Mouse (Mus musculus): ENCODE results near the gene Gpr26. TPM values are rescaled to one million over a fixed set of nuclear protein-coding genes. Genes with fewer than 3 reads are reported as not detected.

Gpr26 gene
- polyA plus RNA-seq, 1 experiment, result not detected

DNA sequence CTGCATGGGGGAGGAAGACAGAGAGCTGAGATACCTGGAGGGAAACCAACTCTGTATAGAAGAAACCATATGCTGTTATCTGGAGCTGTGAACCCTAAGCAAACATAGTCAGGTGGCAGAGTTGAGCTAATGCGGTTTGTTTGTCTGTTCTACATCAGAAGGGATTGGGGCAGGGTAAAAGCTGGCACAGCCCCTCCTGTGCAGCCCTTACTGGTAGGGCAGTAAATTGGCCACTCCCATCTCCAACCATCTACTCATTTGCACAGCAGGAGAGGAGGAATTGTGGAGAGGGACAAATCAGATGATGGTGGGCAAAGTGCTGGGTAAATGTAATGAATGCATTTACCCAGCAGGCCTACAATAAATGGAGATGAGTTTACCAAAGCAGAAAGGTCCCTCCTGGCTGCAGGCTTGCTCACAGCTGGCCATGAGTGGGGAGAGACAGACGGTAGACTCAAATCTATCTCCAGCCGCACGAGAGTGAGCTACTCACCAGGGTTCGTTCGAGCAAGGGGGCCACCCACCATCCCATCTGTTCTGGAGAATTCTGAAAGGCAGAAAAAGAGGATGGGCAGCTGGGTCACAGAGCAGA, 65.8 kb downstream of the Gpr26 start:
- Histone ChIP-seq H3K36me3 (ENCODE audit: control insufficient read depth, insufficient read depth) (no peaks in the 10 kb centered on the region), H3K79me2 (ENCODE audit: control insufficient read depth, insufficient read depth) (no peaks in the 10 kb centered on the region), H3K27me3 (ENCODE audit: control insufficient read depth, insufficient read depth, insufficient read length) (no peaks in the 10 kb centered on the region), H3K79me3 (ENCODE audit: low read depth) (no peaks in the 10 kb centered on the region), H3ac (ENCODE audit: control insufficient read depth, insufficient read length, low read depth) (no peak overlapping the region), H3K4me3 (ENCODE audit: insufficient read depth, poor library complexity, severe bottlenecking) (no peak overlapping the region)
- TF ChIP-seq USF1 (IDR thresholded peaks at IDR 0.05; ENCODE audit: low read depth), result no peak
- TF ChIP-seq CTCF (IDR thresholded peaks at IDR 0.05; ENCODE audit: control insufficient read depth, insufficient read depth, insufficient read length), result no peak
- no peak for TF ChIP-seq FOSL1 (IDR thresholded peaks at IDR 0.05; ENCODE audit: insufficient read depth, low read length, poor library complexity, severe bottlenecking)
- no peak for TF ChIP-seq MYOG (IDR thresholded peaks at IDR 0.05; ENCODE audit: control insufficient read depth, extremely low read depth, insufficient read length)
- no peak for TF ChIP-seq MYOD1 (IDR thresholded peaks at IDR 0.05; ENCODE audit: control insufficient read depth, insufficient read length, low read depth)
- TF ChIP-seq MAX (IDR thresholded peaks at IDR 0.05), result no peak
- no peak for TF ChIP-seq CEBPB (IDR thresholded peaks at IDR 0.05; ENCODE audit: low read depth)

Other genes with a start within 250 kb of the Gpr26 start
- gene Cpxm2, start 188.3 kb downstream of the Gpr26 start, polyA plus RNA-seq (2012; fragmentation: generic; extraction: Trizol), result not detected